Mouse (Mus musculus): ENCODE data around the gene Tmem131l. TPM values are rescaled to one million over a fixed set of nuclear protein-coding genes. Genes with fewer than 3 reads are reported as not detected.

The Tmem131l gene
- polyA plus RNA-seq, 1 experiment, result 484 TPM

DNA sequence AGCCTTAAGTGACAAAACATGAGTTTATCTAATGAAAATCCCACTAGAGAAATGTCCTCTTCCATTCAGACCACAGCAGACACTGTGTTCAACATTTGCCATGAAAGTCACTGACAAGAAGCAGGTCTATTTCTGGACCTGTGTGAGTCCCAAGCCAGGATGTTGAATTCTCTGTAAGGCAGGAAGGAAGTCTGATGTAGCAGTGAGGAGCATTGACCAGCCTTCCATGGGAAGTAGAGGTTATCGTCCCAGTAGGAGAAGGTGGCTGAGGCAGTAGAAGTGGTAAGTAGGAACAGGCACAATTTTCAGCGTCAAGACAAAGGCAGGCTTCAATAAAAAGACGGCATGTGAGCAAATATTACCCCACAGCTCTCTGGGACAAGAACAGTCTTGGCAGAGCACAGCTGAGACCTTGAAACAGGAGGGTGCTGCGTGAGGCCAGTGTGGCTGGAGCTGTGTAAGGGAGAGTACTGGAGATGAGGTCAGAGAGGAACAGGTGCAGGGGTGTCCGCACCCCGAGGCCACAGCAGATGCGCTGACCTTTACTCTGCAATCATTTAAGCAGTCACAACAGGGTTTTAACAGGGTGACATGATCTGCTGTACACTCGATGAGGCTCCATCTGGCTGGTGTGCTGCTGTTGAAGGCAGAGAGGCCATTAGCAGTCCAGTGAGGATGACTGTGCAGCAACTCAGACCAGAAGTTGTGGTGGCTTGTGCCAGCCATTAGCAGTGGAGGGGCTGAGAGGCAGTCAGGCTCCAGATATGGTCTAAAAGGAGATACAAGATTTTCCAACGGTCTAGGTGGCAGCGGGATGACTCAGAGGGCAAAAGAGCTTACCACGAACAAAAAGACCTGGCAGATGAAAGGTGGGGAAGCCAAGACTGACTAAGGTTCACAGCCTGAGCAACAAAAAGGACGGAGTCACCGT lies 21.8 kb upstream of the Tmem131l start:
- H3K4me1 ChIP-seq (ENCODE audit: control insufficient read depth, insufficient read depth, low read length), result peaks cover 15% of the 10 kb centered on the region
- no peak overlapping the region for H3K4me3 ChIP-seq (replicated peaks; ENCODE audit: control insufficient read depth, low read depth, low read length)
- H3K27ac ChIP-seq (ENCODE audit: control insufficient read depth, insufficient read depth, low read depth, low read length, poor library complexity), result no peak overlapping the region
- 51% methylated on average over 13 of the region's 13 CpGs for WGBS
- TF ChIP-seq POLR2A (IDR thresholded peaks at IDR 0.05; ENCODE audit: borderline replicate concordance, control insufficient read depth, low read depth, low read length), result no peak
- no peak for TF ChIP-seq CTCF (IDR thresholded peaks at IDR 0.05; ENCODE audit: control insufficient read depth, insufficient read depth, low read length)

DNA sequence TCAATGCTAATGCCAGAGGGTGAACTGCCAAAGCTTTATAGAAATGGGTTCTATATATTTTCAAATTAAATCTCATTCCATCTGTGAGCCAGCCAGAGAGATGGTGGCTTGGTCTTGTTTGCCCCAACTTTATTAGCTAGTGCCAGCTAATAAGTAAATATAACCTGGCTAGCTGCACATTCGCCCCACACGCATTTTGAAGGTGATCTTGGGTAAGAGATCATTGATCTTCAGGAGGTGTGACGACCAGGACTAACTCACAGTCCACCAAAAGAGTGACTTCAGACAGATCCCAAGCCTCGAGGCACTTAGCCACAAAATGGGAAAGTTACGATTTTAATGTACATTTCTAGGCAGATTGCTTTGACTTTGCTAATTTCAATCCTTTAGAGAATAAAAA lies 21.0 kb upstream of the Tmem131l start:
- no peak overlapping the region for H3K4me3 ChIP-seq (replicated peaks; ENCODE audit: control insufficient read depth, low read depth, low read length)
- 82% methylated on average over 5 of the region's 5 CpGs for WGBS
- TF ChIP-seq CTCF (IDR thresholded peaks at IDR 0.05; ENCODE audit: control insufficient read depth, insufficient read depth, low read length) (no peak), POLR2A (IDR thresholded peaks at IDR 0.05; ENCODE audit: borderline replicate concordance, control insufficient read depth, low read depth, low read length) (no peak)
- H3K27ac ChIP-seq (ENCODE audit: control insufficient read depth, insufficient read depth, low read depth, low read length, poor library complexity), result no peak overlapping the region
- H3K4me1 ChIP-seq (ENCODE audit: control insufficient read depth, insufficient read depth, low read length), result peaks cover 15% of the 10 kb centered on the region

DNA sequence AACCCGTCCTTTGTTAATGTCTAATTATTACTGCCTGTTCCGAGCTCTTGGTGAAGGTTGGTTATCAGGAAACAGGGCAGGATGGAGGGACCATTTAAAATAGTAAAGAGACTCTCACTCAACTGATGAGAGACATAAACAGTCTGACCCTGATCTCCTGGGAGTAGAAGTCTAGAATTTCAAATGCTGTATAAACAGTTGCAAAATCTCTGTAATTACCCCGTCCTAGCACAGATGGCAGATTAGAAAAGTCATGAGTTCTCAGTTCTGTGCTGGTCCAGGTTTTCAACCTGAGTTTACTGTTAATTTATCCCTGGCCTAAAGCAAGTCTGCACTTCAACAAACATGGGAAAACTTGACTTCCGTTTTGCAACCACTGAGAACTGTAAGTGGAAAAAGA lies 20.2 kb upstream of the Tmem131l start:
- peaks cover 15% of the 10 kb centered on the region for H3K4me1 ChIP-seq (ENCODE audit: control insufficient read depth, insufficient read depth, low read length)
- no peak overlapping the region for H3K27ac ChIP-seq (ENCODE audit: control insufficient read depth, insufficient read depth, low read depth, low read length, poor library complexity)
- no peak overlapping the region for H3K4me3 ChIP-seq (replicated peaks; ENCODE audit: control insufficient read depth, low read depth, low read length)
- TF ChIP-seq POLR2A (IDR thresholded peaks at IDR 0.05; ENCODE audit: borderline replicate concordance, control insufficient read depth, low read depth, low read length) (no peak), CTCF (IDR thresholded peaks at IDR 0.05; ENCODE audit: control insufficient read depth, insufficient read depth, low read length) (no peak)
- 60% methylated on average over 4 of the region's 4 CpGs for WGBS

DNA sequence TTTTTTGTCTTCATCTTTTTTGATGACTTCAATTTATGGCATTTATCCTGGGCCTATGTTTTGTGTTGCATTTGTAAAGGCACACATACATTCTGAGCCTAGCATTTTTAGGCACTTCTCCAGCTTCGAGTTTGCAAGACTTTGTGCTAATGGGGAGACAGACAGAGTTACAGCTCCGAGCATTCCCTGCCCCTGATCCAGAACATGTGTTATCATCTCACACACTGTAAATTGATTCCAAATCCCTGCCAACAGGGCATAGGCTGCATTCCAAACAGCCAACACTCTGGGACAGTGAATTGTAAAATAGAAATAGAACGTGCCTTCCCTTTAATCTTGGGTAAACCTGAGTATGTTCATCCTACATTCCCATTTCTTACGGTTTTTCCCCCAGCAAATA lies 19.7 kb upstream of the Tmem131l start:
- Histone ChIP-seq H3K4me3 (replicated peaks; ENCODE audit: control insufficient read depth, low read depth, low read length) (no peak overlapping the region), H3K27ac (ENCODE audit: control insufficient read depth, insufficient read depth, low read depth, low read length, poor library complexity) (no peak overlapping the region; the same call in 1 of the 2 replicates), H3K4me1 (ENCODE audit: control insufficient read depth, insufficient read depth, low read length) (peaks cover 15% of the 10 kb centered on the region)
- TF ChIP-seq POLR2A (IDR thresholded peaks at IDR 0.05; ENCODE audit: borderline replicate concordance, control insufficient read depth, low read depth, low read length) (no peak), CTCF (IDR thresholded peaks at IDR 0.05; ENCODE audit: control insufficient read depth, insufficient read depth, low read length) (no peak)
- 75% methylated on average over 4 of the region's 4 CpGs for WGBS

DNA sequence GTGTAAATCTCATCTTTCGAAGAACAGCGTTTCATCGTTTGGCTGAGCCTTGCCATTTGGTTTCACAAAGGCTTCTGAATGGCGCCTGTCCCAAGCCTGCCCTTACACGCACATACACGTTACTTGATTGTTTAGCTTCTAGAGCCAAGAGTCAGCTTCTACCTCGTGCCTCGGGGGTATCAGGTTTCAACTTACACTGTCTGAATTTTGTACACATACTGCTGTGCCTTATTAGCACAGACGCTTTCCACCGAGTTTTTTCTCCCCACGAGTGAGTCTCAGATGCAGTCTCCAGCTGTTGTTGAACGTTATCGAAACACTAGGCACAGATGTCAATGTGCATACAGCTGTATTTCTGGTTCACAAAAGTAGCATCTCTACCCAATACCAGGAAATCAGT lies 19.3 kb upstream of the Tmem131l start:
- no peak overlapping the region for H3K4me3 ChIP-seq (replicated peaks; ENCODE audit: control insufficient read depth, low read depth, low read length)
- H3K27ac ChIP-seq (ENCODE audit: control insufficient read depth, insufficient read depth, low read depth, low read length, poor library complexity), result no peak overlapping the region
- H3K4me1 ChIP-seq (ENCODE audit: control insufficient read depth, insufficient read depth, low read length), result peaks cover 15% of the 10 kb centered on the region
- 78% methylated on average over 13 of the region's 13 CpGs for WGBS
- TF ChIP-seq CTCF (IDR thresholded peaks at IDR 0.05; ENCODE audit: control insufficient read depth, insufficient read depth, low read length) (no peak), POLR2A (IDR thresholded peaks at IDR 0.05; ENCODE audit: borderline replicate concordance, control insufficient read depth, low read depth, low read length) (no peak)

DNA sequence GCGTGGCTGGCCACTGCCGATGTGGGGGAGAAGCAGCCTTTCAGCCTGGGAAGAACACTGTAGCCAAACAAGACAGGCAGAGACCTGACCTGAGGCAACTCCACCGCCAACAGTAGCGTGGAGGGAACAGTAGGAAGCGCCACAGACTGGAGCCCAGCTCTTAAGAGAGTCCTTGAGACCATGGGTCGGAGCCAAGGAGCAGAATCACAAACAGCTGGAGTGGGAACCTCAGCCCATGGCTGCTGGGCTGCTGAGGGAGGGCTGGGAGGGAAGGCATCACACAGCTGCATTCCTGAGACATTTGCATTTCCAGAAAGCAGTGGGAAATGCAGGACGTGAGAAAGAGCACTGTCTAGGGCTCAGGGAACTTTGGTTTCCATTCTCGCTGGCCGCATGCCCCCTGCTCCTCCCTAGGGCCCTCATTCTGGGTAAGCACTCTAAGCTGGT lies 8.8 kb upstream of the Tmem131l start:
- H3K4me3 ChIP-seq (replicated peaks; ENCODE audit: control insufficient read depth, low read depth, low read length), result no peak overlapping the region
- 82% methylated on average over 9 of the region's 9 CpGs for WGBS
- peaks cover 3% of the 10 kb centered on the region for H3K4me1 ChIP-seq (ENCODE audit: control insufficient read depth, insufficient read depth, low read length)
- no peak overlapping the region for H3K27ac ChIP-seq (ENCODE audit: control insufficient read depth, insufficient read depth, low read depth, low read length, poor library complexity)
- TF ChIP-seq CTCF (IDR thresholded peaks at IDR 0.05; ENCODE audit: control insufficient read depth, insufficient read depth, low read length), result no peak
- no peak for TF ChIP-seq POLR2A (IDR thresholded peaks at IDR 0.05; ENCODE audit: borderline replicate concordance, control insufficient read depth, low read depth, low read length)

DNA sequence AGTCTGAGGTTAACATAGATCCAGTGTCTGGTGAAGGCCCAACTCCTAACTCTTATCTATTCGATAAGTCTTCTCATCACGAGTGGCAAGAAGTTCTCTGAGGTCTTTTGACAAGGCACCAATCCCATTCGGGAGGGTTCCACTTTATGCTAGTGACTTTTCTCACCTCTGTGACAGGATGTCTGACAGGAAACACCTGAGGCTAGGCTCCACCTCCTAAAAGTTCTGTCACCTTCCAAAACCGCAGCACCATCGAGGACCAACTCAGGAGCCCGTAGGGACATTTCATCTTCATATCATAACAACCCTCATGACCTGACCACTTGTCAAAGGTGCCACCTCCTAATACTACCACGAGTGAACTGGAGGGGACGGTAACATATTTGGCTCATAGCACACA lies 6.2 kb upstream of the Tmem131l start:
- WGBS, result 32% methylated on average over 8 of the region's 8 CpGs
- Histone ChIP-seq H3K4me3 (replicated peaks; ENCODE audit: control insufficient read depth, low read depth, low read length) (no peak overlapping the region), H3K27ac (ENCODE audit: control insufficient read depth, insufficient read depth, low read depth, low read length, poor library complexity) (no peak overlapping the region), H3K4me1 (ENCODE audit: control insufficient read depth, insufficient read depth, low read length) (peaks cover 3% of the 10 kb centered on the region)
- no peak for TF ChIP-seq CTCF (IDR thresholded peaks at IDR 0.05; ENCODE audit: control insufficient read depth, insufficient read depth, low read length)
- no peak for TF ChIP-seq POLR2A (IDR thresholded peaks at IDR 0.05; ENCODE audit: borderline replicate concordance, control insufficient read depth, low read depth, low read length)

DNA sequence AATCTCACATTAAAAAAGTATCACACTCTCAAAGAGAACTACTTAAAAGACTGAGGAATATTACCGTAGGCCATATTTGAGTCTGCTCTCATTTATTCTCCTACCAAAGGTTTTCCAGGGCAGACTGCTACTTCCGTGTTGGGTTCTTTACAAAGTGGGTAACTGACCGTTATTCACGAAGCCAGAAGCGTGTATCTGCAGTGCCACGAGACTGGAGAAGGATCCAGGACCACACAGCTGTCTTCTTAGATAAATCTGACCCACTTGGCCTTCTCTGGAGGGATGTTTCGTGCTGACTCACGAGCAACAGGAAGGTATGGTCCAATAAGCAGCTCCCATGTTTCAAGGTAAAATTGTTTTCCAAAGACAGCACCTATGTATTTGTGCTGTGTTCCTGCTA lies 1.8 kb upstream of the Tmem131l start:
- no peaks in the 10 kb centered on the region; the same call in 1 of the 2 replicates for H3K4me1 ChIP-seq (ENCODE audit: control insufficient read depth, insufficient read depth, low read length)
- WGBS, result 27% methylated on average over 8 of the region's 8 CpGs
- H3K27ac ChIP-seq (ENCODE audit: control insufficient read depth, insufficient read depth, low read depth, low read length, poor library complexity), result no peak overlapping the region
- TF ChIP-seq POLR2A (IDR thresholded peaks at IDR 0.05; ENCODE audit: borderline replicate concordance, control insufficient read depth, low read depth, low read length) (no peak), CTCF (IDR thresholded peaks at IDR 0.05; ENCODE audit: control insufficient read depth, insufficient read depth, low read length) (no peak)
- H3K4me3 ChIP-seq (replicated peaks; ENCODE audit: control insufficient read depth, low read depth, low read length), result no peak overlapping the region
